9 mouse cellular contexts compared by ENCODE assay signal in genomic region chr4:107084858-107085257, GRCm38 (mm10). TPM values are rescaled to one million over a fixed set of nuclear protein-coding genes. Genes with fewer than 3 reads are reported as not detected.
DNase-seq lines count a peak whose midpoint lies in the region; ATAC-seq and TF ChIP-seq lines count a peak whose summit lies in the region.
"Had no signal": no experiment of that assay in that cellular context is flagged by ENCODE, and none has a peak within 500 bp of the region (broad histone marks: within the 10 kb centered on the region; RNA-seq: fewer than 3 reads in every experiment).

No protein-coding gene starts in this region.

- TF ChIP-seq CTCF in heart, postnatal 0 days (IDR thresholded peaks at IDR 0.05; ENCODE audit: low read depth): no peak

- H3K9me3 ChIP-seq in heart, postnatal 0 days (replicated peaks; ENCODE audit: control insufficient read depth, low read length): no peaks in the 10 kb centered on the region
- H3K9me3 ChIP-seq in stomach, embryonic 14.5 days (ENCODE audit: control insufficient read depth, low read depth, low read length): no peaks in the 10 kb centered on the region

- no peak overlapping the region for H3K27ac ChIP-seq in heart, postnatal 0 days (ENCODE audit: low read depth)
- no peak overlapping the region for H3K27ac ChIP-seq in stomach, embryonic 14.5 days (ENCODE audit: low read length)

- no peaks in the 10 kb centered on the region for H3K27me3 ChIP-seq in heart, postnatal 0 days (ENCODE audit: control insufficient read depth, insufficient read depth, low read length)
- H3K27me3 ChIP-seq in stomach, embryonic 14.5 days (ENCODE audit: control insufficient read depth, insufficient read depth, low read length): no peaks in the 10 kb centered on the region

- H3K4me1 ChIP-seq in heart, postnatal 0 days (ENCODE audit: control insufficient read depth, insufficient read depth): peaks cover 4% of the 10 kb centered on the region; the same call in 1 of the 2 replicates
- no peaks in the 10 kb centered on the region for H3K4me1 ChIP-seq in stomach, embryonic 14.5 days (ENCODE audit: control insufficient read depth, insufficient read depth, low read length)

- H3K4me3 ChIP-seq in heart, postnatal 0 days (ENCODE audit: low read depth, low read length): no peak overlapping the region
- H3K4me3 ChIP-seq in stomach, embryonic 14.5 days (ENCODE audit: low read depth, low read length): no peak overlapping the region

- peak; percentile 56 for ATAC-seq in heart, postnatal 0 days (ENCODE audit: insufficient read depth, low read depth)
- peak; percentile 63; the same call in 1 of the 2 replicates for ATAC-seq in stomach, embryonic 14.5 days (ENCODE audit: insufficient number of reproducible peaks, insufficient read depth, low FRiP score, low read depth)

- no peak for TF ChIP-seq EP300 in heart, postnatal 0 days (IDR thresholded peaks at IDR 0.05; ENCODE audit: low read depth)

- WGBS in heart, postnatal 0 days: 25% methylated on average over 6 of the region's 6 CpGs
- WGBS in stomach, embryonic 14.5 days: 19% methylated on average over 6 of the region's 6 CpGs

- no peak overlapping the region for H3K4me2 ChIP-seq in heart, postnatal 0 days (ENCODE audit: low read depth, low read length)
- H3K4me2 ChIP-seq in stomach, embryonic 14.5 days (replicated peaks; ENCODE audit: low read depth, low read length): no peak overlapping the region

- H3K9ac ChIP-seq in heart, postnatal 0 days (replicated peaks; ENCODE audit: low read depth, low read length): no peak overlapping the region
- no peak overlapping the region for H3K9ac ChIP-seq in stomach, embryonic 14.5 days (replicated peaks; ENCODE audit: low read depth, low read length)

- DNase-seq in R1 (ENCODE audit: low read depth, low spot score): peak; percentile 62
- peak; percentile 92 for DNase-seq in embryo, embryonic 10 days (ENCODE audit: low spot score)
- DNase-seq in heart, postnatal 0 days (ENCODE audit: low spot score): no peak
- peak; percentile 79 for DNase-seq in layer of hippocampus, adult 11-12 months (ENCODE audit: low spot score)
- peak; percentile 12 for DNase-seq in lung, postnatal 36 days
- no peak for DNase-seq in urinary bladder, adult 2 months (ENCODE audit: low spot score)
- no peak for DNase-seq in thymus, adult 18-20 months

- no peaks in the 10 kb centered on the region for H3K36me3 ChIP-seq in heart, postnatal 0 days (replicated peaks; ENCODE audit: control insufficient read depth, insufficient read depth, low read length)
- no peaks in the 10 kb centered on the region for H3K36me3 ChIP-seq in stomach, embryonic 14.5 days (ENCODE audit: control insufficient read depth, insufficient read depth, low read length)

RNA-seq across cellular contexts. Expression of gene Cdcp2, which starts 11.8 kb away (rescaled TPM):
- total RNA-seq in heart, postnatal 0 days (2014; rRNA removed; ENCODE audit: low replicate concordance): not detected in 2 replicates
- not detected in 2 replicates for polyA plus RNA-seq in heart, postnatal 0 days (2015; fragmentation: Nextera tagmentation; extraction: Ambion mirVana)
- not detected in 2 replicates for polyA plus RNA-seq in stomach, embryonic 14.5 days (2014; fragmentation: Nextera tagmentation; extraction: Ambion mirVana)
- not detected in 2 replicates for polyA plus RNA-seq in urinary bladder, adult 2 months (2012; rRNA removed)
- polyA plus RNA-seq: large intestine, adult 2 months had no signal

RNA-seq across cellular contexts. Expression of gene Cyb5rl, which starts 18.1 kb away (rescaled TPM):
- total RNA-seq in heart, postnatal 0 days (2014; rRNA removed; ENCODE audit: low replicate concordance): 2.4 and 33.0 TPM in 2 replicates
- 5.0 and 5.8 TPM in 2 replicates for polyA plus RNA-seq in heart, postnatal 0 days (2015; fragmentation: Nextera tagmentation; extraction: Ambion mirVana)
- polyA plus RNA-seq in stomach, embryonic 14.5 days (2014; fragmentation: Nextera tagmentation; extraction: Ambion mirVana): 4.9 and 7.4 TPM in 2 replicates
- 13.8 and 18.0 TPM in 2 replicates for polyA plus RNA-seq in urinary bladder, adult 2 months (2012; rRNA removed)

RNA-seq across cellular contexts. Expression of gene Mrpl37, which starts 18.2 kb away (rescaled TPM):
- 59.9 and 66.0 TPM in 2 replicates for total RNA-seq in heart, postnatal 0 days (2014; rRNA removed; ENCODE audit: low replicate concordance)
- polyA plus RNA-seq in heart, postnatal 0 days (2015; fragmentation: Nextera tagmentation; extraction: Ambion mirVana): 87.3 and 89.5 TPM in 2 replicates
- 110 and 111 TPM in 2 replicates for polyA plus RNA-seq in stomach, embryonic 14.5 days (2014; fragmentation: Nextera tagmentation; extraction: Ambion mirVana)
- 60.0 and 64.9 TPM in 2 replicates for polyA plus RNA-seq in urinary bladder, adult 2 months (2012; rRNA removed)

Comparison
In these comparisons a context has a peak if more than half of its experiments do, and no peak if none do; other contexts are left out.
1. DNase-seq: peak in R1 (single experiment), embryo, embryonic 10 days (single experiment), layer of hippocampus, adult 11-12 months (single experiment) and lung, postnatal 36 days (single experiment); none in heart, postnatal 0 days (single experiment), urinary bladder, adult 2 months (single experiment) and thymus, adult 18-20 months (0 of 2).